Mouse (Mus musculus): ENCODE results near the gene Dact3.

The Dact3 gene

GRCm38 (mm10) chr7:16875310-16875325, at the start of gene Dact3:
Dact3 (plus strand) TSS chr7:16875317.
- CTCF ChIA-PET: interaction anchor here (2.0 kb wide), 1 partner anchor 53 kb away, joined by 6 read pairs; no protein-coding TSS in a partner anchor

GRCm38 (mm10) chr7:16825785-16826184, 49.3 kb upstream of the Dact3 start:
- CTCF ChIA-PET: interaction anchor here (0.7 to 0.9 kb wide), 2 partner anchors 66 to 282 kb away, joined by 4 to 10 read pairs; partner anchors contain the start of gene Gng8

GRCm38 (mm10) chr7:16826571-16826970, 48.5 kb upstream of the Dact3 start:
- CTCF ChIA-PET: interaction anchor here (0.6 to 1.2 kb wide), 4 partner anchors 19 to 283 kb away, joined by 4 to 10 read pairs (median 8); partner anchors contain the start of gene Gng8

- CTCF ChIA-PET: interaction anchor here (1.2 kb wide), 1 partner anchor 19 kb away, joined by 10 read pairs; no protein-coding TSS in a partner anchor
These were observed 47.8 kb upstream of the Dact3 start for GRCm38 (mm10) chr7:16827274-16827673.

GRCm38 (mm10) chr7:16830449-16830848, 44.7 kb upstream of the Dact3 start:
- CTCF ChIA-PET: no interaction called here

- CTCF ChIA-PET: interaction anchor here (0.6 kb wide), 1 partner anchor 77 kb away, joined by 8 read pairs; no protein-coding TSS in a partner anchor
These were observed 37.0 kb upstream of the Dact3 start for GRCm38 (mm10) chr7:16837916-16838803.

GRCm38 (mm10) chr7:16838804-16839426, 36.2 kb upstream of the Dact3 start:
- CTCF ChIA-PET: interaction anchor here (0.6 kb wide), 1 partner anchor 78 kb away, joined by 8 read pairs; no protein-coding TSS in a partner anchor

- CTCF ChIA-PET: no interaction called here
These were observed 35.5 kb upstream of the Dact3 start for GRCm38 (mm10) chr7:16839427-16840108.

GRCm38 (mm10) chr7:16840109-16840491, 35.0 kb upstream of the Dact3 start:
- CTCF ChIA-PET: no interaction called here

GRCm38 (mm10) chr7:16841078-16841477, 34.0 kb upstream of the Dact3 start:
- CTCF ChIA-PET: no interaction called here

GRCm38 (mm10) chr7:16841561-16842560, 33.3 kb upstream of the Dact3 start:
- CTCF ChIA-PET: no interaction called here

- CTCF ChIA-PET: no interaction called here
These were observed 32.5 kb upstream of the Dact3 start, which contains the start of gene Prkd2 for GRCm38 (mm10) chr7:16842645-16843063. Prkd2 (plus strand) TSS chr7:16842902.

- CTCF ChIA-PET: interaction anchor here (0.6 kb wide), 1 partner anchor 19 kb away, joined by 3 read pairs; no protein-coding TSS in a partner anchor
These were observed 31.5 kb upstream of the Dact3 start for GRCm38 (mm10) chr7:16843441-16844171.

GRCm38 (mm10) chr7:16844696-16845071, 30.4 kb upstream of the Dact3 start:
- CTCF ChIA-PET: interaction anchor here (1.6 kb wide), 1 partner anchor 15 kb away, joined by 5 read pairs; no protein-coding TSS in a partner anchor

- CTCF ChIA-PET: interaction anchor here (0.9 to 1.6 kb wide), 3 partner anchors 14 to 19 kb away, joined by 3 to 10 read pairs (median 5); no protein-coding TSS in a partner anchor
These were observed 29.9 kb upstream of the Dact3 start for GRCm38 (mm10) chr7:16845072-16845819.

- CTCF ChIA-PET: interaction anchor here (0.9 to 1.6 kb wide), 3 partner anchors 14 to 19 kb away, joined by 3 to 10 read pairs (median 5); no protein-coding TSS in a partner anchor
These were observed 29.3 kb upstream of the Dact3 start for GRCm38 (mm10) chr7:16845820-16846167.

GRCm38 (mm10) chr7:16846775-16847174, 28.3 kb upstream of the Dact3 start:
- CTCF ChIA-PET: interaction anchor here (1.5 kb wide), 1 partner anchor 20 kb away, joined by 10 read pairs; no protein-coding TSS in a partner anchor

- CTCF ChIA-PET: interaction anchor here (0.8 to 1.4 kb wide), 2 partner anchors 11 to 25 kb away, joined by 4 read pairs; no protein-coding TSS in a partner anchor
These were observed 27.6 kb upstream of the Dact3 start for GRCm38 (mm10) chr7:16847507-16847906.

- CTCF ChIA-PET: interaction anchor here (0.7 to 1.4 kb wide), 2 partner anchors 9 to 11 kb away, joined by 3 to 4 read pairs; no protein-coding TSS in a partner anchor
These were observed 26.5 kb upstream of the Dact3 start for GRCm38 (mm10) chr7:16848579-16848978.
